Mouse (Mus musculus) small intestine, adult 2 months (tissue): ENCODE data around the gene Rbms3.

ENCODE experiments used
- CTCF ChIP-seq: fragments of 200-500 bp; IDR thresholded peaks from 2 replicates; pipeline ENCODE4 v1.5.1; 2012; ENCODE audit warnings: low read depth, mild to moderate bottlenecking, control low read depth, inconsistent platforms, low read length, moderate library complexity, mixed read lengths; ENCODE audit not compliant: insufficient replicate concordance, insufficient read length; ENCODE audit errors: extremely low read depth
- POLR2A ChIP-seq: fragments of 200-500 bp; IDR thresholded peaks from 2 replicates; pipeline ENCODE4 v1.6.1; 2012; ENCODE audit warnings: low read depth, mild to moderate bottlenecking, control low read depth, inconsistent platforms, low read length, moderate library complexity

DNA sequence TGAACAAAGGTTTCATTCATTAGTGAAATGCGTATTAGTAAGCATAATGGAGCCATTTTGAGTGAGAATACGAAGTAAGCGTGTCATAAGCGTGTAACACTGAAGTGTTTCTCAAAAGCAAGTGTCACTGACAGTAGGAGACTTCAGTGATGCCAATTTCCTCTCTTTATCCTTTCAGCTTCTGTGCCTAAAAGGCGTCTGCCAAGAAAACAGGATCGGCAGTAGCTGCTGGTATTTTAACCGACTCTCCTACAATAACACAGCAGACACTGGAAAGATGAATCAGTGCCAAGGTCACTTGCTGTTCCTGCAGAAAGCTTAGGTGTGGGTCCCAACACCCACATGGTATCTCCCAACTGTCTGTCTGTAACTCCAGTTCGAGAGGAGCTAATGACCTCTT lies 985.1 kb downstream of the Rbms3 start:
- no peak for TF ChIP-seq CTCF
- TF ChIP-seq POLR2A: no peak
